Mouse (Mus musculus) hindbrain, postnatal 0 days (tissue): ENCODE measurements around the gene Vipr2. TPM values are rescaled to one million over a fixed set of nuclear protein-coding genes. Genes with fewer than 3 reads are reported as not detected.

ENCODE experiments used
- ATAC-seq: fragments of 200-750 bp; cut with Nextera tagmentation; 2 replicates; pipeline ENCODE4 v1.8.0; 2017; ENCODE audit warnings: mild to moderate bottlenecking, moderate TSS enrichment, moderate library complexity
- DNase-seq: peaks from one replicate; pipeline ENCODE4 v3.0.0-alpha.2; 2015; ENCODE audit warnings: low spot score
- H3K27ac ChIP-seq: fragments of 300-500 bp; sonication (generic); 2 replicates; pipeline ENCODE4 v1.5.1; 2014; ENCODE audit warnings: mild to moderate bottlenecking
- H3K27me3 ChIP-seq: fragments of 300-500 bp; sonication (generic); 2 replicates; pipeline ENCODE4 v1.6.1; 2014; ENCODE audit warnings: low read length, mixed read lengths; ENCODE audit not compliant: insufficient read depth
- H3K36me3 ChIP-seq: fragments of 300-500 bp; sonication (generic); 2 replicates; pipeline ENCODE4 v1.6.1; 2014; ENCODE audit warnings: low read length, mixed read lengths; ENCODE audit not compliant: insufficient read depth
- H3K4me1 ChIP-seq: fragments of 300-500 bp; sonication (generic); 2 replicates; pipeline ENCODE4 v1.6.1; 2014; ENCODE audit warnings: antibody characterized with exemption, low read length, mixed read lengths; ENCODE audit not compliant: insufficient read depth
- H3K4me2 ChIP-seq: fragments of 300-500 bp; sonication (generic); 2 replicates; pipeline ENCODE4 v1.6.1; 2014; ENCODE audit warnings: low read depth, mild to moderate bottlenecking, low read length, moderate library complexity, mixed read lengths
- H3K4me3 ChIP-seq: fragments of 300-500 bp; sonication (generic); 2 replicates; pipeline ENCODE4 v1.5.1; 2014; ENCODE audit warnings: low read length
- H3K9ac ChIP-seq: fragments of 300-500 bp; sonication (generic); replicated peaks from 2 replicates; pipeline ENCODE4 v1.6.1; 2014; ENCODE audit warnings: mild to moderate bottlenecking, low read length, moderate library complexity, mixed read lengths
- H3K9me3 ChIP-seq: fragments of 300-500 bp; sonication (generic); 2 replicates; pipeline ENCODE4 v1.6.1; 2016; ENCODE audit warnings: low read length, mixed read lengths
- CTCF ChIP-seq: IDR thresholded peaks from 2 replicates; pipeline ENCODE4 v1.5.1; 2016; ENCODE audit warnings: antibody characterized with exemption, control low read depth, low read depth
- WGBS: fragments of 180-500 bp; shearing (Covaris S2); extraction: QIAGEN DNeasy Blood & Tissue Kit; methylation state at CpG from one replicate; pipeline ENCODE4 v1.1.7; 2014; 5-methylcytosine and 5-hydroxymethylcytosine counted together
- polyA plus RNA-seq: library from polyadenylated mRNA; unstranded; fragments of >200 nt; fragmentation: Nextera tagmentation; extraction: Ambion mirVana; gene quantifications from 2 replicates; pipeline ENCODE4 v1.2.1, GENCODE M21; 2015
- total RNA-seq: library from RNA; depleted of rRNA; stranded (reverse); fragments of >200 nt; gene quantifications from 2 replicates; pipeline ENCODE4 v1.2.3, GENCODE M21; 2014

Gene Vipr2
- total and polyA plus RNA-seq, 2 experiments from 2014 or later = 0.65 to 5.3 TPM

- TF ChIP-seq CTCF = peak; percentile 33; the same call in 1 of the 2 replicates
- Histone ChIP-seq H3K4me1 (no peaks in the 10 kb centered on the region), H3K27me3 (no peaks in the 10 kb centered on the region), H3K4me2 (no peak overlapping the region), H3K36me3 (no peaks in the 10 kb centered on the region), H3K27ac (no peak overlapping the region), H3K4me3 (no peak overlapping the region), H3K9ac (no peak overlapping the region), H3K9me3 (no peaks in the 10 kb centered on the region)
- DNase-seq (no peak), ATAC-seq (no peak)
- WGBS = 67% methylated on average over 7 of the region's 7 CpGs
Measured at GRCm38 (mm10) chr12:116138322-116139205, 61.0 kb downstream of the Vipr2 start.

DNA sequence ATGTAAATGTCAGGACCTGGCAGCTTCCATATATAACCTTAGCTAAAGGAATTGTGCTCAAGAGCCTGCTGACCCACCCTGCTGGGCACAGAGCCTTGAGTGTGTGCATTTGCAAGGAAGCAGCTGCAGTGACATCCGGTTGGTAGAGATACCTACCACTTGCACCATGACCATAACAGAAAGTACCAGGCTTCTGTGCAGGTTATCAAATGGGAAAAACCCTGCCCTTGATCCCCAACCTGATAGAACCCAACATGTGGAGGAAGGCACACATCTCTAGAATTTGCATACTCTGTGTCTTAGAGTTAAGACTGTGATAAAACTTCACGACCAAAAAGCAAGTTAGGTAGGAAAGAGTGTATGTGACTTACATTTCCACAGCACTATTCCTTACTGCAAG lies 63.1 kb downstream of the Vipr2 start:
- H3K27ac ChIP-seq = no peak overlapping the region
- H3K27me3 ChIP-seq = no peaks in the 10 kb centered on the region
- 88% methylated on average over 2 of the region's 2 CpGs for WGBS
- DNase-seq = no peak
- no peaks in the 10 kb centered on the region for H3K36me3 ChIP-seq
- no peak overlapping the region for H3K9ac ChIP-seq
- no peaks in the 10 kb centered on the region for H3K4me1 ChIP-seq
- no peaks in the 10 kb centered on the region for H3K9me3 ChIP-seq
- no peak overlapping the region for H3K4me2 ChIP-seq
- ATAC-seq = no peak
- TF ChIP-seq CTCF = no peak
- H3K4me3 ChIP-seq = no peak overlapping the region

DNA sequence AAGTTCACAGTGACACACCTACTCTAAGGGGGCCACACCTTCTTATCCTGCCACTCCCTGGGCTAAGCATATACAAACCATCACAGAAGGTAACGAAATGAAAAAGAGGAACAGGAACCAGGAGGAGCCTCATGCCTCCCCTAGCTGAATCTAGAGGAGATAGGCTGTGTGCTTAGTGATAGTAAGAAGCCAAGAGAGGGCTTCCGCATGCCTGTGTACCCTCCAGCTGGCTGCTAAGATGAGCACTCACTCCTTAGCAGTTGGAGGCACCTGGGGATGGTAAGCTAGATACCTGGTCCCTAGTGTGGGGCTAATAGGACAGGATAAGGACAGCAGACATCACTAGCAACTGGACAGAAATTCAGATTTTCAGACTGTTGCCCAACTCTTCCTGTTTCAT lies 64.3 kb downstream of the Vipr2 start:
- ATAC-seq (no peak), DNase-seq (no peak)
- Histone ChIP-seq H3K4me1 (no peaks in the 10 kb centered on the region), H3K36me3 (no peaks in the 10 kb centered on the region), H3K4me3 (no peak overlapping the region), H3K27ac (no peak overlapping the region), H3K27me3 (no peaks in the 10 kb centered on the region), H3K4me2 (no peak overlapping the region), H3K9me3 (no peaks in the 10 kb centered on the region), H3K9ac (no peak overlapping the region)
- TF ChIP-seq CTCF = no peak
- WGBS = 93% methylated on average over 2 of the region's 2 CpGs

DNA sequence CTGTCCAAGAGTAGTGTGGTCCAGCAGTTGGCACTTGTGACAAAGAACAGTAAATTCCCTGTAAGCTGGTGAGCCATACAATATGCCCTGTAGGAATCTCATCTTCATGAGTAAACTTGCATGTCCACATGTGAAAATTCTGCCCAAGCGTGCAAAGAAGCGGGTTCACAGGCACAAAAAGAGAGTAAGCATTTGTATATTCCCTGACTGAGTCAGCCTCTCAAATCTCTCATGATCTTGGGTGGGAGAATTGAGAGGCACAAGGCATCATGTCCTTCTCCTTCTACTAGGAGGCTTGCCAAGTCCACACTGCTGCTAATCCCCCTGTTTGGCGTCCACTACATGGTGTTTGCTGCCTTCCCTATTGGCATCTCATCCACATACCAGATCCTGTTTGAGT lies 64.9 kb downstream of the Vipr2 start:
- ATAC-seq (no peak), DNase-seq (no peak)
- Histone ChIP-seq H3K27me3 (no peaks in the 10 kb centered on the region), H3K27ac (no peak overlapping the region), H3K36me3 (no peaks in the 10 kb centered on the region), H3K4me1 (peaks cover 5% of the 10 kb centered on the region; the same call in 1 of the 2 replicates), H3K4me3 (no peak overlapping the region), H3K4me2 (no peak overlapping the region), H3K9ac (no peak overlapping the region), H3K9me3 (no peaks in the 10 kb centered on the region)
- no peak for TF ChIP-seq CTCF
- WGBS = 86% methylated on average over 3 of the region's 3 CpGs

DNA sequence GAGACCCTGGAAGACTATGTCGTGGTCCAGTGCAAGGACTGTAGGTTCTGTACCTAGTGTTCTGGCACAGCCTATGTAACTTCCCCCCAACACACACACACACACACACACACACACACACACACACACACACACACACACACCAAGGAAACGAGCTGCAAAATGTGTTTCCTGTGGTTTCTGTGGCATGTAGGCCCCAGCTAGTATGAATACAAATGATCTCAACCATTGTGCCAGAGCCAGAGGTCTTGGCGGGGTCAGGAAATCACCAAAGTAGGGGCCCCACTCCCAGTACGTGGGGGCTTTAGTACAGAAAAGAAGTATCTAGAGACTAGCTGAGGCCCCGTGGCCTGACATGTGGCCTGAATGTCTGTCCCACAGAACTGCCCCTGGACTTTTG lies 67.7 kb downstream of the Vipr2 start:
- H3K9me3 ChIP-seq = no peaks in the 10 kb centered on the region
- 29% methylated on average over 5 of the region's 5 CpGs for WGBS

GRCm38 (mm10) chr12:116145686-116146085 lies 68.2 kb downstream of the Vipr2 start:
- peaks cover 5% of the 10 kb centered on the region; the same call in 1 of the 2 replicates for H3K4me1 ChIP-seq
- ATAC-seq (no peak), DNase-seq (no peak)
- no peak overlapping the region for H3K4me2 ChIP-seq
- no peak for TF ChIP-seq CTCF
- no peaks in the 10 kb centered on the region for H3K36me3 ChIP-seq
- H3K27me3 ChIP-seq = no peaks in the 10 kb centered on the region
- H3K9ac ChIP-seq = no peak overlapping the region
- 76% methylated on average over 1 of the region's 1 CpGs for WGBS
- H3K27ac ChIP-seq = no peak overlapping the region
- no peaks in the 10 kb centered on the region for H3K9me3 ChIP-seq
- H3K4me3 ChIP-seq = no peak overlapping the region

More for the DNA sequence above, 67.7 kb downstream of the Vipr2 start:
- Histone ChIP-seq H3K4me1 (peaks cover 5% of the 10 kb centered on the region; the same call in 1 of the 2 replicates), H3K9ac (no peak overlapping the region), H3K27ac (no peak overlapping the region), H3K27me3 (no peaks in the 10 kb centered on the region), H3K36me3 (no peaks in the 10 kb centered on the region), H3K4me2 (no peak overlapping the region), H3K4me3 (no peak overlapping the region)
- no peak for TF ChIP-seq CTCF
- DNase-seq (peak; percentile 5), ATAC-seq (peak; percentile 33; the same call in 1 of the 2 replicates)
